Mouse (Mus musculus): ENCODE results near the gene AL732309.1.

Gene AL732309.1

DNA sequence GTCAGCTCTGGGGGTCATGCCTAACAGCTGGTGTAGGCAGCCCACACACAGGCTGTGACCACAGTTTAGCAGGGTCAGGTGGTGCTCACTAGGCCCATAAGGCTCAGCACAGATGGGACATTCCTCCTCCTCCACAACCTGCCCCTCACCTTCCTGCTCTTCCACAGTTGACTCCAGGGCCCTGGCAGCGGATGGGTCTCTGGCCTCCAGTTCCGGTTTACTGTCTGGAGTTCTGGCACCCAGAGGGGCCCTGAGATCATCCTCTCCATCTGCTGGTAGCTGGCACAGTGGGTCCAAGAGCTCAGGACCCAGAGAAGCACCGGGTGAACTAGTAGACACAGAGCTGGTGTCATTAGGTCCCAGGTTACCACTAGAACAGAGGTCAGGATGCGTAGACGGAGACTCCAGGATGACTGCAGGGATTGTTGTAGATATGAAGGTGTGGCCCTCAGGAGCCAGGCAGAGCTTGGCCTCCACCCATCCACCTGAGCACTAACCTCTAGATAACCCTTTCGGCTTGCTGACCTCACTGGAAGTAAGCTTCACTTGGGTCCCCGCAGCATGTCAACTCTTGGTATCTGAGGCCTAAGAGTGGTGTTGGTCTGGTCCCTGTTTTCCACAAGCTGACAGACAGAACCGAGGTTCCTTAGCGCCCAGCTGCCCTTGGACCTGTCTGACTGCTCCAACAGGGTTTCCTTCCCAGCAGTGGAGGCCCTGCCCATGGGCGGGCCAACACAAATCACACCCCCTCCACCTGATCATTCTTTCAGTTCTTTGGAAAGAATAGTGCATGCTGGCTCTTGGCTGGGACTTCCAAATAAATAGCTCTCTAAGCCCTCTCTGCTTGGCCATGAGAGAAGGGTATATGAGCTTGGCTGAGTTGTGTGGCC lies at the start of gene AL732309.1:
Gene AL732309.1, minus strand, starts transcription at position 681 of the 890 bp plus-strand sequence.
- H3K36me3 ChIP-seq (ENCODE audit: control insufficient read depth, insufficient read depth, low read length, poor library complexity, severe bottlenecking) = peaks cover 7% of the 10 kb centered on the region
- H3K27me3 ChIP-seq (ENCODE audit: control insufficient read depth, insufficient read depth, low read length, poor library complexity, severe bottlenecking) = peaks cover 3% of the 10 kb centered on the region; the same call in 1 of the 2 replicates
- no peak for DNase-seq (ENCODE audit: low read depth, low spot score)

DNA sequence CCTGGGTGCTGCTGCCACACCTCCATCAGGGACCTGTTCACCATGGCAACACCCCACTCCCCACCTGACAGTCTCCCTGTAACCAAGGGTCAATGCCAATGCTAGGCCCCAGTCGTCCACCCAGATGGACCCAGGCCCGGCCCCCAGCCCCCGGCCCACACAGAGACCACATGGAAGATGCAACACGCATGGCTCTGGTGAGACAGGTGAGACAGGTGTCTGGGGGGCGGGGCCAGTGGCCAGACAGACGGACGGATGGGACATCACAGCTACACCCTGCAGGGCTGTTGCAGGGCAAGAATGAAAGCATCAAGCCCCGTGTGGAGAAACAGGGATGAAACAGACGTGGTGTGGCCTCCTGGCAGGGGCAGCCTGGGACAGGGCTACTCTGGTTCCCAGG lies 47.0 kb upstream of the AL732309.1 start:
- H3K36me3 ChIP-seq (ENCODE audit: control insufficient read depth, insufficient read depth, low read length, poor library complexity, severe bottlenecking) = no peaks in the 10 kb centered on the region
- H3K27me3 ChIP-seq (ENCODE audit: control insufficient read depth, insufficient read depth, low read length, poor library complexity, severe bottlenecking) = no peaks in the 10 kb centered on the region
- DNase-seq (ENCODE audit: low read depth, low spot score) = no peak

DNA sequence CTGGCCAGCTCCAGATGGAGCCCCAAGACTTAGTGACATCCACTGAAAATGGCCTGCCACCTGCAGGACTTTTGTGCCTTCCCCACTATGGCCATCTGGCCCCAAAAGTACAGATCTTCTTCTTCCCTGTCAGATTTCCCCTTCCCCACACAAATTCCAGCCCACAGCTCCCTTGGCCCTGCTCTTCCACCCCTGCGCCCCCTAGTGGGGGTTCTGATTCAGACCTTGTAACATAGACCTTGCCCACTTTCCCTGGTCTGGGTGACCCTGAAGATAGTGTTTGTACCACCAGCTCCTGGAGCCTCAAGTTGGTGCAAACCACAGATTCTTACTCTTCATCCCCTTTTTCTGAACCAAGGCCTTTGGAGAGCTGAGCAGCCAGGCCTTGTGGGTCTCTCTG lies 46.2 kb upstream of the AL732309.1 start:
- Histone ChIP-seq H3K36me3 (ENCODE audit: control insufficient read depth, insufficient read depth, low read length, poor library complexity, severe bottlenecking) (no peaks in the 10 kb centered on the region), H3K27me3 (ENCODE audit: control insufficient read depth, insufficient read depth, low read length, poor library complexity, severe bottlenecking) (no peaks in the 10 kb centered on the region)
- peak; percentile 77 for DNase-seq (ENCODE audit: low read depth, low spot score)

DNA sequence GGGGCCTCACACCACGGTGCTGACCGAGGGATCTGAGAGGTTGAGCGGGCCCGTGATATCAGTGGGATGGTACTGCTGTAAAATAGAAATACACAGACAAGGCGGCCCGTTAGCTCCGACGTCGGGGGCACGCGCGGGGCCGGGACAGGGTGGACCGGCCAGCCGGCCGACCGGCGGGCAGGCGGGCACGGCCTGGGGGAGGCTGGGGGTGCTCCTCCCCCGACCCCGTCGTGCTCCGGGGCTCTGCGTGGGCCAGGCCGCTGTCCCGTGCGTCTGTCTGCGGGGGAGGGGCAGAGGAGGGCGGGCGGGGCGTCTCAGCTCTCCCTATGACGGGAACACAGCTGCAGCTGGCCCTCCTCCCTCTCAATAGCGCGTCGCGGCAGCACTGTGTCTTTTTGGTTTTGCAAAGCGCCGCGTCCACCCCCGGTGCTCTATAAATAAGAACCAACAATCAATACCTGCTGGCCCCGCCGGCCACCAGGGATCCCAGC lies 45.4 kb upstream of the AL732309.1 start:
- peak; percentile 21 for DNase-seq (ENCODE audit: low read depth, low spot score)
- no peaks in the 10 kb centered on the region for H3K36me3 ChIP-seq (ENCODE audit: control insufficient read depth, insufficient read depth, low read length, poor library complexity, severe bottlenecking)
- no peaks in the 10 kb centered on the region for H3K27me3 ChIP-seq (ENCODE audit: control insufficient read depth, insufficient read depth, low read length, poor library complexity, severe bottlenecking)

DNA sequence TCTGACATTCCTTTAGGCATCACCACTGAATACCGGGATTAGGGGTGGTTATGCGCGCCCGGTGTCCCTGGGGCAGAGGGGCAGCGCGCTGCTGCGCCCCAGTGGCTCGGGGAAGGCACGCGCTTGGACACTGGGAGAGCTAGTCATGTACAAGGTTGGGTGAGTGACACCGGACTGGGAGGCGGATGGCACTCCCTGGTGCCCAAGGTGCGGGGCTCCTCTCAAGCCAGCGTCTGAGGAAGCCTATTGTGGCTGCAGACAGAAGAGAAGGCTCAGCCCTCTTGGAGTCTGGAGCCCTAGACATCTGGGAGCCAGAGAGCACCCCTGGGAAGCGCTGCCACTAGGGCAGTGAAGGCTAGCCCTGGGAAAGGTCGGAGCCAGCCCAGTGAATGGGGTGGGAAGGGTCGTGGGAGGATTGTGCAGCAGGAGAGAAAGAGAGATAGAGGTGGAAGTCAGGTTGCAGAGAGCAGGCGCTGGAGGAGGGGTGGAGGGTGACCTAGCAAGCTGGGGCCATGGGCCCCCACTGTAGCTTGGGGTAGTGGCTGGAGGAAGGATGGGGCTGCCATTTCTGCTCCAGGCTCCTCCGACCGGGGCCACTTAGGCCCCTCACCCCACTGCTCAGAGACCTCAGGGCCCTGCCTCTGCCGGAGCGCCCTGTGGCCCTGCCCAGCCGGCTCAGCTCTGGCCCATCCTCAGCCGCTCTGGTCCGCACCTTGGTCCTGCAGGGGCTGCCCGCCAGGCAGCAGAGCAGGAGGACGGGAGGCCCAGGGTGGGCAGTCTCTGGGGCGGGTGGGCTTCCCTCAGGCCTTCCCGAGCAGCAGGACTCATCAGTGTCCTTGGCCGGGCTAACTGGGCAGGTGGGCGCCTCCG lies 44.8 kb upstream of the AL732309.1 start:
- no peak for DNase-seq (ENCODE audit: low read depth, low spot score)
- no peaks in the 10 kb centered on the region for H3K27me3 ChIP-seq (ENCODE audit: control insufficient read depth, insufficient read depth, low read length, poor library complexity, severe bottlenecking)
- no peaks in the 10 kb centered on the region for H3K36me3 ChIP-seq (ENCODE audit: control insufficient read depth, insufficient read depth, low read length, poor library complexity, severe bottlenecking)

DNA sequence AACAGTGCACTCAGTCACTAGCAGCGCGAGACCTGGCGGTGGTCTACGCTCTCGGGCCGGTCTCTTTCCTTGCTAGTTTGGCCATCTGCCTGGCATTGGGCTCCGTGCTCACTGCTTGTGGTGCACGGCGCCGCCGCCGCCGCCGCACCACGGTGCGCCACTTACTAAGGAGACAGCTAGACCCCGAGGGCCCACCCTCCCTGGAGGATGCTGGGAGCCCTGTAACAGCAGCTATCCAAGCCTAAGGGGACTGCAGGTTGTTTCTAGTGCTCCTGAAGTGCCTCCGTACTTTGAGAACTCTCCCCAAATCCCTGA lies 44.1 kb upstream of the AL732309.1 start:
- no peak for DNase-seq (ENCODE audit: low read depth, low spot score)
- Histone ChIP-seq H3K27me3 (ENCODE audit: control insufficient read depth, insufficient read depth, low read length, poor library complexity, severe bottlenecking) (no peaks in the 10 kb centered on the region), H3K36me3 (ENCODE audit: control insufficient read depth, insufficient read depth, low read length, poor library complexity, severe bottlenecking) (no peaks in the 10 kb centered on the region; the same call in 1 of the 2 replicates)

DNA sequence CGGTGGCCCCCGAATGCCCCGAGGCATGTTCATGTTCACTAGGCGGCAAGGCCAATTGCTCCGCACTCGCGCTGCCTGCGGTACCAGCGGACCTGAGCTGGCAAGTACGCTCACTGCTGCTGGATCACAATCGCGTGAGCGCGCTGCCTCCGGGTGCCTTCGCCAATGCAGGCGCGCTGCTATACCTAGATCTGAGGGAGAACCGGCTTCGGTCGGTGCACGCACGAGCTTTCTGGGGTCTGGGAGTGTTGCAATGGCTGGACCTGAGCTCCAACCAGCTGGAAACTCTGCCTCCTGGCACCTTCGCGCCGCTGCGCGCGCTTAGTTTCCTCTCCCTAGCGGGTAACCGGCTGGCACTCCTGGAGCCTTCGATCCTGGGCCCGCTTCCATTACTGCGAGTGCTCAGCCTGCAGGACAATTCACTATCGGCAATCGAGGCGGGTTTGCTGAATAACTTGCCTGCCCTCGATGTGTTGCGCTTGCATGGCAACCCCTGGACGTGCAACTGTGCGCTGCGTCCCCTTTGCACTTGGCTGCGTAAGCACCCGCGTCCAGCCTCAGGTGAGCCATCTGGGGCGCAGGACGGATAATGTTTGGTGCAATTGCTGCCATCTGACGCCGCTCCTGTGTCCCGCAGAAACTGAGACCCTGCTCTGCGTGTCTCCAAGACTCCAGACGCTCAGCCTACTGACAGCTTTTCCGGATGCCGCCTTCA lies 43.6 kb upstream of the AL732309.1 start:
- peaks cover 2% of the 10 kb centered on the region; the same call in 1 of the 2 replicates for H3K36me3 ChIP-seq (ENCODE audit: control insufficient read depth, insufficient read depth, low read length, poor library complexity, severe bottlenecking)
- H3K27me3 ChIP-seq (ENCODE audit: control insufficient read depth, insufficient read depth, low read length, poor library complexity, severe bottlenecking) = no peaks in the 10 kb centered on the region
- no peak for DNase-seq (ENCODE audit: low read depth, low spot score)

DNA sequence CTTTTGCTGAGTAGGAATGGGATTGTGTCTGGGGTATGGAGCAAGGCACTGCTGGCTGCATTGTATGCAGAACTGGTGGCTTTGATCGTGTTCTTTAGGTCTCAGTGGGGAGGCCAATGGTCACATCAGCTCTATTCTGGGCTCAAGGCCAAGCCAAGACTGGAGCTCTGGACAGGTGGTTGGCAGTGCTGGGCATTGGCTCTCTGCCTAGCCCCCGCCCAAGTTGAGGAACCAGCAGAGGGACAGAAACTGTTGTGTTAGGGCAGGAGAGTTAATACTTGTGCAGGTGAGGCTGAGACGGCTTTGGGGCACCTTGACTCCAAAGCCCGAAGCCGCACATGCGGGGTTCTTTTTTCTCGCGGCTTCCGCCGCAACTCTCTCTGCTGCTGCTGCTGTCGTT lies 43.0 kb upstream of the AL732309.1 start, which contains the start of gene Lrrc26:
Gene Lrrc26, plus strand, starts transcription at position 265 of the 400 bp plus-strand sequence.
- no peak for DNase-seq (ENCODE audit: low read depth, low spot score)
- H3K27me3 ChIP-seq (ENCODE audit: control insufficient read depth, insufficient read depth, low read length, poor library complexity, severe bottlenecking) = no peaks in the 10 kb centered on the region
- peaks cover 4% of the 10 kb centered on the region for H3K36me3 ChIP-seq (ENCODE audit: control insufficient read depth, insufficient read depth, low read length, poor library complexity, severe bottlenecking)

DNA sequence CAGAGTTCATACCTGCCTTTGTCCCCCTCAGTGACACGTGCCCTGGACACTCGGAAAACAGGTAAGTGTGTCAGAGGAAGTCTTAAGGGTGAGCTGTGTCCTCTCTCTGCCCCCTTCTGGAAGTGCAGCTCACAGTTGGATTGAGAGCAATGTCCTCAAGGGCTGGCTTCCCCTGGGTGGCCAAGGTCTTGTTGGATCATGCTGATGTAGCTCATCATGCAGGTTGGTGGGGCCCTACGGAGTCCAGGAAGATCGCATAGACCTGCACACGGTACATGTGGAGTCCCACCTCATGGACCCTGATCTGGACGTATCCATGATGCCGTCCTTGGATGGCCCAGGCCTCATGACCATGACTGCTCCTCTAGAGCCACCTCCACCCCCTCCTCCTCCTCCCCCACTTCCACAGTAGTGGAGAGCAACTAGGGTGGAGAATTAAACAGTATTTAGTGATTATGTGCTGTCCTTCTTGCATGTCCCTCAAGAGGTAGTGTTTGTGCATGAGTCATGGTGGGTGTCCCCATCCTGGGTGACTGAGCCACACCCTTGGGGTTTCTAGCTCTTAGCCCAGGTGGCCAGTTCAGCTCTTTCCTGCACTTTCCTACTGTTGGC lies 42.2 kb upstream of the AL732309.1 start:
- Histone ChIP-seq H3K36me3 (ENCODE audit: control insufficient read depth, insufficient read depth, low read length, poor library complexity, severe bottlenecking) (peaks cover 4% of the 10 kb centered on the region), H3K27me3 (ENCODE audit: control insufficient read depth, insufficient read depth, low read length, poor library complexity, severe bottlenecking) (no peaks in the 10 kb centered on the region)
- DNase-seq (ENCODE audit: low read depth, low spot score) = no peak

DNA sequence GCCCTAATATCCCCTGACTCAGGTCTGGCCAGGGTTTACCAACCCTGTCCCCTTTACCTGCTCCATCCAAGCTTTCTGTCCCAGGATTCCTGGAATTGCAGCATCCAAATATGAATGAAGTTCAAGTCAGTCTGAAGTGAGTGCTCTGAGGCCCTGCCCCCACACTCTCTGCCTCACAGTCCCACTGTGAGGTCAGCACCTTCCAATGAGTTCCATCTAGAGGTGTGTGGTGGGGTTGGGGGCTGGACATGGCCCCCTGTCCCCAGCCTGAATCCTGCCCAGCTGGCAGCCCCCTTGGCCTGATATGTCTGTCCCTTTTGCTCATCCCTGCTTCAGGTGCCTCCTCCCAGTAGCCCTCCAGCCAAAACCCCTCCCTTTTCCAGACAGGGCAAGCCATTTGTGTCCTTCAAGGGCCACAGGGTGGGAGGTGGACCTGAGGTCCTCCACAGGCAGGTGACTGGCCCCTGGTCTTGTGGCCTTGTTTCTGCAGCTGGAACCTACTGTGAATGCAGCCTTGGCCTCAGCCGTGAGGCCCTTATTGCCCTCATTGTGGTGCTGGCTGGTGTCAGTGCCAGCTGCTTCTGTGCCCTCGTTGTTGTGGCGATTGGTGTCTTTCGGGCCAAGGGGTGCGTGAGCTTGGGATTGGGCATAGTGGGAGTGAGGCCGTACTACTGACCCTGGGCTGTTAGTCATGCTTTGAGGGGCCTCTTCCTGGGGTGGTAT lies 41.4 kb upstream of the AL732309.1 start, which contains the start of gene Tmem210:
Gene Tmem210, plus strand, starts transcription at position 219 of the 723 bp plus-strand sequence.
- DNase-seq (ENCODE audit: low read depth, low spot score) = no peak
- no peaks in the 10 kb centered on the region for H3K27me3 ChIP-seq (ENCODE audit: control insufficient read depth, insufficient read depth, low read length, poor library complexity, severe bottlenecking)
- H3K36me3 ChIP-seq (ENCODE audit: control insufficient read depth, insufficient read depth, low read length, poor library complexity, severe bottlenecking) = peaks cover 4% of the 10 kb centered on the region

DNA sequence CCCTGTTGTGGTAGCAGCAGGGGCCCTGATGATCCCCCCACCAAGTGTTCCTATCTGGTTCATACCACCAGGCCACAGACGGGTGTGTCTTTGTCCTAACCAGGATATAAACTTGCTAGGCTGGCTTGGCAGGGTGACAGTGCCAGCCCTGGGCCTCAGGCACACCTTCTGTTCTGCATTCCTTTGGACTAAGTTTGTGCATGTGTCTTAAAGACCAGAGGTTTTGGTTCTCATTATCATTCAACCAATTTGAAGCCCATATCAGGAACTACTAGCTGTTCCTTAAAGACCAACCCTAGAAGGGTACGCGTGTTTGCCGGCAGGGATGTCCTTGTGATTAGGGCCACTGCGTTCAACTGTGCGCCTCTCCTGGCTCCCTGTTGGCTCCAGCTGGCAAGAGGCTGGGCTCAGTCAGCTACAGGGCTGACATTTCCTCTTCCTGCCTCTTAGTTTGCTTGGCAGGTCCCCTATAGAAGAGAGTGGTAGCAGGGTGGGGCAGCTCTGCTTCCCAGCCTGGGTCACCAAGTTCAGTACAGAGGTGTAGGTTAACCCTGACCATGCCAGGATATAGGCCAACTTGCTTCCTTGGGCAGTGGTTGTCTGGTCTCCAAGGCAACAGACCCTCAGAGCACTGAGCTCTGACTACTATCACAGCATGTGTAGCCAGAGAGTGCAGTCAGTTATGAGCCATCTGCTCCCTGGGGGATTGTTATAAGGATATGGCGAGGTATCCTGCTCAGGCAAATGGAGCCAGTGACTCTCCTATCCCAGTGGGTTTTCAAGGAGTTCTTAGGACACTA lies 40.4 kb upstream of the AL732309.1 start:
- Histone ChIP-seq H3K27me3 (ENCODE audit: control insufficient read depth, insufficient read depth, low read length, poor library complexity, severe bottlenecking) (no peaks in the 10 kb centered on the region), H3K36me3 (ENCODE audit: control insufficient read depth, insufficient read depth, low read length, poor library complexity, severe bottlenecking) (peaks cover 7% of the 10 kb centered on the region)
- DNase-seq (ENCODE audit: low read depth, low spot score) = no peak

DNA sequence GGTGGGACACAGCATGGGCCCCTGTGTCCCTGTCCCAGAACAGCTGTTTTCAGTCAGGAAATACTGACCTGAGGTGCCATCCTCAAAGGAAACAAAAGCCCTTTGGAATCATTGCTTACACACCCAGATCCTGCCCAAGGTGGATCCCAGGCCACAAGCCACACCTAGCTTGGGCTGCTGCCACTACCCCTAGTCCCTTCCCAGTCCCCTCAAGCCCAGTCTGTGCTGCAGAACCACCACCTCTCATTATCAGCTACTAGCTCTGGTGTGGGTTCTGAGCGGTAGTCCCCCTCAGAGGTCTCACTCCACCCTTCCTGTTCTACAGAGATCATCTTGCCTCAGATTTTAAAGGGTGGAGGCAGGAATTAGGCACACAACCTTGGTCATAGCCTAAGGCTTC lies 39.7 kb upstream of the AL732309.1 start:
- Histone ChIP-seq H3K36me3 (ENCODE audit: control insufficient read depth, insufficient read depth, low read length, poor library complexity, severe bottlenecking) (peaks cover 11% of the 10 kb centered on the region), H3K27me3 (ENCODE audit: control insufficient read depth, insufficient read depth, low read length, poor library complexity, severe bottlenecking) (no peaks in the 10 kb centered on the region)
- no peak for DNase-seq (ENCODE audit: low read depth, low spot score)

DNA sequence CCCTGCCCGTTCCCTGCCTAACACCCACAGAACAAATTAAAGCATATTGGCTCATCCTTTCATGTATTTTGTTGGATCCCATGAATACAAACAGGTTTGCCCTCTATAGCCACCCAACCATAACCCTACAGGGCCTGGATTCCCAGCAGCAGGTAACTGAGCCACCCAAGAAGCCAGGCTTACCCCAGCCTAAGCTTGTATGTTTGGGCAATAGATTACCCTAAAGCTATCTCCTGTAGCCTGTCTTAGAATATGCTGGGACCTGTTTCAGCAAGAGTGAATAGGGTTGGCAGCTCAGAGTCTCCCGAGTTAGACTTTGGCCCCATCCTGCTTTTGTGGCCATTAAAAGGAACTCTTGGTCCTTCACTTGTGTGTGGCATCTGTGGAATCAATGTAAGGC lies 38.9 kb upstream of the AL732309.1 start:
- Histone ChIP-seq H3K36me3 (ENCODE audit: control insufficient read depth, insufficient read depth, low read length, poor library complexity, severe bottlenecking) (peaks cover 14% of the 10 kb centered on the region), H3K27me3 (ENCODE audit: control insufficient read depth, insufficient read depth, low read length, poor library complexity, severe bottlenecking) (no peaks in the 10 kb centered on the region)
- no peak for DNase-seq (ENCODE audit: low read depth, low spot score)
